Mouse (Mus musculus): ENCODE data around the gene Stat3.

Stat3 gene

DNA sequence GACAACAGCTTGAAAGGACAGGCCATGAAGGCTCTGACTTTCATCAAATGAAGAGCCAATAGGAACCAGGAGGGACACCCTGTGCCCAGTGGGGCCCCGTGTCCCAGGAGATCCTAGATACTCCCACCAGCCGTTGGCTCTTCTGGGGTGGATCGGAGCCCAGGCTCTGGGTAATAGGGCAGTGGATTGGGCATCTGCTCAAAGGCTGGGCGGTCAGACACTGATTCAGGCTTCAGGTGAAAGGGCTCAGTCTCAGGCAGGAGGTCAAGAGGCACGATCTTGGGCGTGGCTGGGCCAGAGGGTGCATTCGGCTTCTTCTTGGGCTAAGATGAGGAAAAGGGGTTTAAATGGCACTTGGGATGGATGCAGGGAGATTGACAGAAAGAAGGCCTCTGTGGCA, 24.8 kb upstream of the Stat3 start:
- DNase-seq (ENCODE audit: extremely low spot score): no peak

DNA sequence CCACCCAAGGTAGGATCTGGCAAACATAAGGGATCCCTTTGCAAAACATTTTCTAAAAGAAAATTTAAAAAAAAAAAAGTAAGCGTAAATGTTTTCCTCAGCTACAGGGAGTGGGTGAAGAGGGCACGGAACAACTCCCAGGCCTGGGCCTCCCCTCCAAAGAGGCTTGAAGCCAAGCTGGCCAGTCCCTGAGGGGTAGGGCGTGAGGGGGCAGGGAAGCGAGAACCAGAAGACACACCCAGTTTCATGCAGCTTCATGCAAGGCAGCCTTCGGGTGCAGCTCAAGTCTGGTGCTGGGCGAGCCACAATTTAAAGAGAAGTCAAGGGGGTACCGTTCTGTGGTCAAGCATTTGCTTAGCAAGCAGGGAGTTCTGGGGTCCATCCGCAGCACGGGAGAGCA, 24.3 kb upstream of the Stat3 start:
- no peak for DNase-seq (ENCODE audit: extremely low spot score)

DNA sequence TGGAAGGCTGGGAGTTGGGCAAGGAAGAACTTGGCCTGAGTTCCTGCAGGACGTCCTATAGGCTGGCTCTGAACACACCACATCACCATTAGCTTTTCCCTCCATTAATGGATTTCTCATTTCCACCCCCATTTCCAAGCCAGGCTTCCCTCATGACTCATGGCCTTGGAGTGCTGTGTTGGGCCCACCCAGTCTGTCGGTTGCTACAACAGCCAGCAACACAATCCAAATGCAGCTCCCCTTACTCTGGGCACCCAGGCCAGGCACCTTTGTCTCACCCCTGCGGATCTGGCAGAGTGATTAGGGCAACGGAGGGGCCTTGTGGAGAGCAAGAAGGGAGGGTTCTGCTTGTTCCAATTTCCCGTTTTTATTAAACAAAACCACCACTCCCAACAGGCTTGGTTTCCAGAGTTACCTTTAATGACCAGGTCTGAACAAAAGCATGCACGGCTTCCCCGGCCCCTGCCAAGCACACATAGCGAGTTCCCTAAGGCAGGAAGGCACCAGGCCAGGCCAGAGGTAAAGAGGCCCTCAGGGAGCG, 23.1 kb upstream of the Stat3 start:
- no peak for DNase-seq (ENCODE audit: extremely low spot score)

DNA sequence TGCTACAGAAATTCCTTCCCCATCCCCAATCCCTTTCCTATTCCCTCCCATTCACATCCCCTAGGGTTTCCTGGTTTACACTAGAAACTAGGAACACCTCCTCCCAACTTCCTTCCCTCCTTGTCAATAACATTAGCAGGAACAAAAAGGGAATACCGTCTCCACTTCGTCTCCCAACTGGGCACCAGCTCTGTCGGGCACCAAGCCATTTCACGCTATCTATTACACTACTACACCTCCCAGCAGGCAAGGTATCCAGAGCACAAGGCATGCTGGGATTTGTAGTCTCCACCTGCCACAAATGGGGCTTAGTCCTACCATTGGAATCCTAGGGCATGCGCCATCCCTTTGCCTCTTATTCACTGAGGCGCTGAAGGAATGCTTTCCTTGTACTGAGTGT, 21.2 kb upstream of the Stat3 start:
- no peak for DNase-seq (ENCODE audit: extremely low spot score)

DNA sequence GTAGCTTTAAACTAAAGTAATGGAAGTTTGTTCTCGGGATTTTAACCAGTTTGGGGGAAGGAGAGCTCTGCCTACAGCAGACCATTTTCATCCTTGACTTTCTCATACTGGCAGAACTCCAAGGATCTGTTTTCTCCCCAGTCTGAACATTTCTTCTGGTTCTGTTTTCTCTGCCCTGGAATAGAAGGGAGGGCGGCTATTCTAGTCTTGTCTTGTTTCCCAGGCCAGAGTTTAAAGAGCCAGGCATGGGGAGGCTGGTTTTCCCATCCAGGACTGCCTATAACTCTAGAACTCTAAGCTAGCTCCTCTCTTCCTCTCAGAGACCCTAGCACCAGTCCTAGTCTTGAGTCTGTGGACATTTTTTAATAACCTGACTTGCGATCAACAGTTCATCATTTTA, 20.5 kb upstream of the Stat3 start:
- no peak for DNase-seq (ENCODE audit: extremely low spot score)

DNA sequence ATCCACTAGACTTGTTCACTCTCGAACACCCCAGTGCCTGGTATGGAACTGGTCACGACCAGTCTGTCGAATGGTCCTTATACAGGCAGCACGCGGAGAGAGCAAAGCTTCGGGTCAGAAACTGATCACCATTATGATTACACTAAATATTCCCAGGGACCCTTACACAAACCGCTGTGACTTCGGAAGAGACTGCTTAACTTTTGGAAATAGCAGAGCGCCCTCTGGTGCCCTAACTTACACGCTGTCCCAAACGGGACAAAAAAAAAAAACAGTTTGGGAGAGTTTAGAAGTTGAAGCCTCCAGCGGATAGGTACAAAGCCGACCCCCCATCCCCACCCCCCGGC, 20.1 kb upstream of the Stat3 start:
- peak; percentile 69 for DNase-seq (ENCODE audit: extremely low spot score)

DNA sequence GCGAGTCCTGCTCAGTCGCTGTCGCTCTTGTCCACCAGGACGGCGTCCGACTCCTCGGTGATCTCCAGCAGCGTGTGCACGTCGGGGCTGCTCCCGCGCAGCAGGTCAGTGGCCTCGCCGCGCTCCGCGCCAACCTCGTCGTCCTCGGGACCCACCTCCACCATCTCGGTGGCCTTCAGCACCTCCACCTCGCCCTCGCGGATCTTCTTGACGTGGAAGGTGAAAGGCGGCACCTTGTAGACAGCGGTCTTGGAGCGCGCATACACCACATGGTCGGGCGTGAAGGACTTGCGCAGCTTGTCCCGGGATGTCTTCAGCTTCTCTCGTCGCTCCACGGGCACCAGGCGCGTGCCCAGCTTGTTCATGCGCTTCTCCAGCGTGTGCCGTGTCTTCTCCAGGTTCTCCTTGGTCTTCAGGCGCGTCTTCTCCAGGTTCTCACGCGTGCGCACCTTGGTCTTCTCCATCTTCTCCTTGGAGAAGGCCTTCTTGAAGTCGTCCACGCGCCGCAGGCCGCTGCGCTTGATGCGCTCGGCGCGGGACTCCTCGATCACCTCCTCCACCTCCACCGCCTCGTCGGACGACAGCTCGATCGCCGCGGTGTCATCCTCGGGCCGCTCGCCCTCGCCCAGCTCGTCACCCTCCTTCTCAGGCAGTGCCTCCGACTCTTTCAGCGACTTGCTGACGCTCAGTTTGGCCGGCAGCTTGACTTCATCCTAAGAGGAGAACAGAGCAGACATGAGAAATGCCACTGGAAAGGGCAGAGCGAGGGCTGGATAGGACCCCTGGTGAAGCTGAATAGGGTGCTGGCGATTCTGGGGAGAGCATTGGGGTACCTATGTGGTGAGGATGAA, 19.5 kb upstream of the Stat3 start:
- no peak for DNase-seq (ENCODE audit: extremely low spot score)

DNA sequence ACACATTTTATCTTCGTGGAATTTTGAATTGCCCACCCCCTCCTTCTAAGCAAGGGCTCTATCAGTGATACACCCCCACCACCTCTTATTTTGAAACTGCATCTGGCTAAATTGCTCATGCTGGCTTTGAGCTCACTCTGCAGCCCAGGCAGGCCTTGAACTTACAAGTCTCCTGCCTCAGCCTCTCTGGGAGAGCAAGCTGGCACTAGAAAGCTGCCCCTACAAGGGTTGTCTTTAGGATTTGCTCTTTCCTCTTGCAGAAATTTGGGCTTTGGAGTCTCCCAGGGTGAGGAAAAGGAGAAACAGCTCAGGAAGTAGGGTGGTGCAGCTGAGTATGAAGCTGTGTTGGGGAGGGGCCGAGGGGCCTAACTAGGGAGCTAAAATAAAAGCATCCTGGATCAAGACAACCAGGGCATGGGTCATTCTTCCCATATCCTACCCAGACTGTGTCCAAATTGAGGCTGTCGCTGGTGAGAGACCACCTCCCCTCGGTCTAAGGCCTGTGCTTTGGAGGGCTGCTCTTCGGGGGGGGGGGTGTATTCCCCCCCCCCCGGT, 18.7 kb upstream of the Stat3 start:
- DNase-seq (ENCODE audit: extremely low spot score): no peak

DNA sequence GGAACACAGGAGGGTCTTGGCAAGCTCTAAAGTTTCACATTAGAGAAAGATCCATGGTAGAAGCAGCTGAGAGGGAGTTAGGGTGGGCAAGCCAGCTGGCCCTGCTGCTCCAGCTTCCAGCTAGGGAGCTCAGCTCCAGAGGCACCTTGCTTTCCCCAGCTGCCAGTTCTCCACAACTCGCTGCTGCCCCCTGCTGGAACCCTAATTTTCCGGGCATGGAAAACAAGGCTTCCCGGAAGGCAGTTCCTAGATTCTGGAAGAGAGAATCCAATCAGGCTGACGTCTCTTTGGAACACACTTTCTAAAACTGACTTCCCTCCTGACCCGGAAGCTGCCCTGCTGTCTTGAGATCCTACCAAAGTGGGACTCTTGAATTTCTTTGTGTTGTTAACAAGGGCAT, 17.9 kb upstream of the Stat3 start:
- DNase-seq (ENCODE audit: extremely low spot score): peak; percentile 88

DNA sequence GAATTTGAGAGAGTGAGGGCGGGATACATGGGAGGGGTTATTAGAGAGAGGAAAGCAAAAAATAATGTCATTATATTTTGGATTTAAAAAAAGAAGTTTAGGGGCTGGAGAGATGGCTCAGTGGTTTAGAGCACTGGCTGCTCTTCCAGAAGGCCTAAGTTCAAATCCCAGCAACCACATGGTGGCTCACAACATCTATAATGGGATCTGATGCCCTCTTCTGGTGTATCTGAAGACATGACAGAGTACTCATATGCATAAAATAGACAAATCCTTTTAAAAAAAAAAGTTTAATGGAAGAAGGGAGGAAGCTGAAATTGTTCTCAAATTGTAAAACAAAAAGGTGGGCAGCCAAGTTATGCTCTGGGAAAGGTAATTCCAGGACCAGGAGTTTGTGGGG, 10.2 kb upstream of the Stat3 start:
- no peak for DNase-seq (ENCODE audit: extremely low spot score)

DNA sequence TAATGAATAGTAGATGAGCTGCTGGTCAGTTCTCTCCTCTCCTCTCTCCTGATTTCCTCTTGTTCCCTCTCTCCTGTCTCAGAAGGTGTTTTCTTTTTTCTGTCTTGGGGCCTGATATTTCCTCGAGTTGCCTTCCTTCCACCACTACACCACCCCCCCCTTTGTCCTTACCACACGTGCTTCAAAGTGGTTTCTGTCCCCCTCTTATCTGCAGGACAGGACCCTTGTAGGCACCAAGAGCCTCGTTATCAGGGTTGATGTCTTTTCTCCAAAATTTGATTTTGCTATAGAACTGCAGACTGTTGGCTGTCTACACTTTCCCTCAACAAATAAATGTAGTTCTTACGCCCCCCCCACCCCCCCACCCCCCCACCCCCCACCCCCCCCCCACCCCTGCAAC, 9.0 kb upstream of the Stat3 start:
- DNase-seq (ENCODE audit: extremely low spot score): no peak

DNA sequence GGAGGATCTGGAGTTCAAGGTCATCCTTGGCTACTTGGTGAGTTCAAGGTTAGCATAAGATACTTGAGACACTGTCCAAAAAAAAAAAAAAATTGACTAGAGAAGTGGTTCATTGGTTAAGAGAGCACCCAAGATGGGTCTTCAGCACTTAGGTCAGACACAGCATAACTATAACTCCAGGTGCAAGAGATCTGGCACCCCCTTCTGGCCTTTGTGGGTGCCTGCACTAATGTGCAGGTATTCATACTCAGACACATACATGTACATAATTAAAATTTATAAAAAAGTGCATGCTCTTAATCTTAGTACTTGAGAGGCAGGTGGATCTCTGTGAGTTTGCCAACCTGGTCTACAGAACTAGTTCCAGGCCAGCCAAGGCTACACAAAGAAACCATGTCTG, 8.2 kb upstream of the Stat3 start:
- no peak for DNase-seq (ENCODE audit: extremely low spot score)

DNA sequence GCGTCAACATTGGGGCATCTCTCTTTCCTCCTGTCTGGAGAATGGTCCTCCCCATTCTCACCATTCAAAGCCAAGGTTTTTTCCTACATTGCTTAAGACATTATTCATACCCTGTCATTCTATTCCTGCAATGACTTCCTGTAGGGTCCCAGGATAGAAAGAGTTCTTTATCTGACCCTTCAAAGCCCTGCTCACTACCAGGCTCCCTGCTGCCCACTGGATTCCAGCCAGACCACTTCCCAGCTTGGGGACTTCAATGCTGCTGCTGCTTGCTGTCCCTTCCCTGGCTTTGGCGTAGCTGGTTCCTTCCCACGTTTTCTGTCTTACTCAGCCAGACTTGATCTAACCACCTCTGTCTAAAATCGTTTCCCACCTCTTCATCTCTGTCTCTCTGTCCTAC, 7.5 kb upstream of the Stat3 start:
- DNase-seq (ENCODE audit: extremely low spot score): no peak

DNA sequence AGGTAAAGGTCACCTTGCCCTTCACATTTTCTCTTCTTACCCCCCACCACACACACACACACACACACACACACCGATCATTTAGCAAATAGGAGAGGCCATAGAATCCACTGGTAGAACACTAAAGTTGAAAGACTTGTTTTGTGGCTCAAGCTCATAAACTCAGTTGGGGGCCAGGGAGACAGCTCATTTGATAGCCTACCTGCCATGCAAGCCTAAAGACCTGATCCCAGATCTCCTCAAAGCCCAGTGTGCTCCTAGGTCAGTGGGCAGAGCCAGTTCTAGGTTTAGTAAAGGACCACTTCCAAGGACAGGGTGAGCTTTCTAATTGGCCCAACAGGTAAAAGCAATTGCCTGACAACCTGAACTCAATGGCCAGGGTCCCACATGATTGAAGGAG, 3.0 kb upstream of the Stat3 start:
- no peak for DNase-seq (ENCODE audit: extremely low spot score)

DNA sequence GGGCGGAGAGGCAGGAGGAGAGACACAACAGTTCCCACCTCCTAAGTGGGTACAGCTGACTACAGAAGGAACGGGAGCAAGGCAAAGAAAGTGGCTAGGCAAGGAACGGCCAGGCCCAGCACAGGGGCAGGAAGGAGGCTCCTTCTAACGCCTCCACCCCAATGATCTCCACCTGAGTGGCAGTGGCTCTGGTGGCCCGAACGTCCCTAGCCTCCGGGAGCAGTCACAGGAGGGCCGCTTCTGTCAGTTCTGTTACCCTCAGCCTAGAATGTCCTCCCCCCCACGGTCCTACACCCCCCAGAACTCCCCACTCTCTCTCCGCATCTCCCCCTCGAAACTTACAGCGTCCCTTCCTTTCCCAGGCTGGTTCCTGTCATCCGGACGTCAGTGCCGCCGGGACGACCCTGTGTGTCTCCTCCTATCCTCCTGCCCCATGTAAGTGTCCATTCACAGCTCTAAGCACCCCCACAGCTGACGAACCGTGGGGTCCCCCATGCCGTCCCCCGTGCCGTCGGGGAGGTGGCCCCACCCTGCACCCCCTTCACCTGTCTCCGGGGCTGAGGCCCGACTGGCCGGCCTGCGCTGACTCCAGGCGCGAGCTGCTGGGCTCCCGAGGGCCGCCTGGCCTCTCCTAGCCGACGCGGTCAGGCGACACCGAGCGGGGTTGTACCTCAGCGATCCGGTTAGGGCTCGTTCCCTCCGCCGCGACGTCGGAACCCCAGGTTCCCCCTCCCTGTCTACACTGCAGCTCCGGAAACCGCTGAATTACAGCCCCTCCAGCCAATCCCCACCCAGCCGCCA, 429 bp downstream of the Stat3 start:
- peak; percentile 9 for DNase-seq (ENCODE audit: extremely low spot score)

DNA sequence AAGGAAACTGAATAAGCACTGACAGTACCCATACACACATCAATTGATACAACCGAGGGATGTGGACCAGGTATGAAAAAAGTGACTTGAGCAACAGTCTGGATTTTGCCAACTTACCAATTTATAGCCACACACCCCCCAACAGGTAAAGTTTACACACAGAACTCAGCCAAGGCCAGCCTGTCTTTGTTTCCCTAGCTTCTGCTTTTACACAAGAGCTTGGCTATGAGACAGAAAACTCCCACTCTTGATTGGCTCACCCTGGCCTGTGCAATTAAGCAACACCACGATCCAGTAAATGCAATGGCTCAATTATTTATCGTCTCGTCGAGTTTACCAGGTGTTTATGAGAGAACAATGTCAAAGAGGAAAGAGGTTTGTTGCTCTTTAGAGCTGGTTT, 1.2 kb downstream of the Stat3 start:
- DNase-seq (ENCODE audit: extremely low spot score): no peak

DNA sequence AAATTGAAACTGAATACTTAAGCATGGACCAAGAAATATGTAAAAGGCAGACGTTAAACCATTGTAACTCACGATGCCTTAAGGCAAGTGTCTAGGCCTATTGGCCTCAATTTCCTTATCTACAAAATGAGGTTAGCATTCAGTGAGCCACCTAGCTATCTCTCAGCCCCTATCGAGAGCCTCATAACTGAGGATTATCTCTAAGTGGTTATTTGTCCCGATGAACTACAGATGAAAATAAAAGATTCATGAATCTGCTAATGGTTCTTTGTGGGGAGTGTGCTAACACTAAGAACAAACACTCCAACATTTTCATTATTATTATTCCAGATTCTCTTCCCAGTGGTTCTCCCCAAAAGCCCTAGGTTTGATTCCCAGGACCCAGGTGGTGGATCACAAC, 2.0 kb downstream of the Stat3 start:
- DNase-seq (ENCODE audit: extremely low spot score): no peak

DNA sequence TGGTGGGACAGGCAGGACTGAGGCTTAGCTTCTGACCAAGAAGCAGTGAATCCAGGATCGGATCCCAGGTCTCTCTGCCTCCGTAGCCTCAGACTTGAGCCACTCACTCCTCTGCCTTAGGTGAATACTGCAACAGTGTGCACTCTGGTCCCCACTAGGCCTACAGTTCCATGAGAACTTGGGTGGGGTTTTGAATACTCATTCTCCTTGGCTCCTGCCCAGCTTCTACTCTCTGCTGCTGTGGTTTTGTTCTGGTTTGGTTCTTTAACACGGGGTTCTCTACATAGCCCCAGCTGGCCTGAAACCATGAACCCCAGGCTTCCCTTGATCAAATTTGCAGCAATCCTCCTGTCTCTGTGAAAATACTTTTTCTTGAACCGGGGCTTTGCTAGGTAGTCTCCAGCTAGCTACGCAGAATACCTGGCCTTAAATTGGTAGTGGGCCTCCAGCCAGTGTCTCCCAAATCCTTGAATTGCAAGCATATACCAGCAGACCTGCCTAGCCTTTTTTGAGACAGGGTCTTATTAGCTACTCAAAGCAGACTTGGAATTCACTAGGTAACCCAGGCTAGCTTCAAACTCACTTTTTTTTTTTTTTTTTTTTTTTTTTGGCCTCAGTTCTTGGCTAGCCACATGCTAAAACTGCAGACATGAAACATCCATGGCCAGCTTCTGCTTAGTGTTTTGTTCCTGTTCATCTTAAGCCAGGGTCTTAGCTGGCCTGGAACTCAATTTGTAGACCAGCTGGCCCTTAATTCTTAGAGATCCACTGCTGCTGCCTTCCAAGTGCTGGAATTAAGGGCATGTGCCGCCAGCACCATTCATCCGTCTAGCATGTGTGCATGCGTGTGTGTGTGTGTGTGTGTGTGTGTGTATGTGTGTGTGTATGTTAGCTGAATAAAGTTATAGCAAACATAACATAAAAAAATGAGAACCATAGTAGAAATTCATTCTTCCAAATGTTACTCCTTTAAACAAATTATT, 3.7 kb downstream of the Stat3 start:
- no peak for DNase-seq (ENCODE audit: extremely low spot score)

DNA sequence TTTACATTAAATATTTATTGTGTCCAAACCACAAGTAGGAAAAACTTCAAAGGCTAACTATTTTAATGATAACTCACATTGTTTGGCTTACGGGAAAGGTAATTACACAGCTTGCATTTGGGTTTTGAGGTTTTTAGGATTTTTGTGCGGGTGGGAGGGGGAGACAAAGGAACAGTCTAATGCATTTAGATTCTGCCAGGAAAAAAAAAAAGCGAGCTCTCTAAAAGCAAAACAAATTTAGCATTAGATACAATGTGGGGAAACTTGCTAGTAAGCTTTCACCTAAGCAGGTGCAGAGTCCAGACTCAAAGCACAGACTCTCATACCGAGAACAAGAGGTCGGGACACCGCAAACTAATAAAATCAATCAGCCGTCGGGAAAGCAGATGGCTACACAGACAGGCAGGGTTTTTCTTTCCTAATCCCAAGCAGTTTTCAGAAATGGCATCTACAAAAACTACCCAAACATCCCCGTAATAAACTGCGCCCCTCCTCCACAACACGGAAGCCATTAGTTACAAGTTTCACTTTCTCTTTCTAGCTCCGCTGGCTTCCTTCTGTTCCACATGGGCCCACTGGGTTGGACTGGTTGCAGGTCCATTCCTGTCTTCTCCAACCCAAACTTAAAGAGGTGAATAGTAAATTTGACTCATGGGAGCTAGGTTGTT, 8.0 kb downstream of the Stat3 start:
- DNase-seq (ENCODE audit: extremely low spot score): no peak

DNA sequence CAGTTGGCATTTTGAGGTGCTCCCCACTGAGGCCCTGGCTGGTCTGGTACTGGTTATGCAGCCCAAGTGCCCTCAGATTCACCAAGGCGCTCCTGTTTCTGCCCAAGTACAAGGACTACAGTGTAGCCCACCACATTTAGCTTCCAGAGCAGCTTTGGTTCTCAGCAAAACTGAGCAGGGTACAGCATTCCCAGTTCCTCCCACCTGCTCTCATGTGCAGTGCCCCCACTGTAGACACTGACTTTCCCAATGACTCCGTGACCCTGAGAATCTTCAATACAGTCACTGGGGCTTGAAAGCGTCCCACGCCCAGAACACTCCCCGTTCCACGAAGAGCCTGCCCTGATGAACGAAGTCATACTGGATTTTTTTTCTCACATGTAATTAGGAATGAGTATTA, 8.7 kb downstream of the Stat3 start:
- DNase-seq (ENCODE audit: extremely low spot score): no peak

DNA sequence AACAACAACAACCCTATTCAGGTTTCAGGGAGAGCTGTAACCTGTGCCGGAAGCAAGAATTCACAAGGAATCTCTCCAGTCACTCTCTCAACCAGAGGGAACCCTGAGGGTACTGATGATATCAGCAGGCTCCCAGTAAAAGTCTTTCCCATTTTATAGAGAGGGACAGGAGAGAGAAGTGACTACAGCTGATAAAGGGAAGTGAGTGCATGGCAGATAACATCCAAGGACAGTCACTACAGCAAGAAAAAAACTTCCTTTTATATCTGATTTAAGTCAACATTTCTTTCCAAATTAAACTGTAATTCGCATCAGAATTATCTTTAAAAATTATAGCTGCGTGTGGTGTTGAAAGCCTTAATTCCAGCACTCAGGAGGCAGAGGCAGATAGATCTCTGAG, 12.0 kb downstream of the Stat3 start:
- DNase-seq (ENCODE audit: extremely low spot score): no peak
